Mouse (Mus musculus) kidney, adult 18-20 months (tissue): ENCODE data around the gene Elovl3.
A peak's percentile ranks its signal among the peaks of the same experiment; 100 is the strongest.
"Not testable (repeated sequence)": the region's sequence is repeated elsewhere in the genome, so short reads cannot be mapped to it uniquely, and the experiment has no call there.

Experiments
- DNase-seq: peaks from one replicate; pipeline ENCODE4 v3.0.0; 2021

Gene Elovl3

GRCm38 (mm10) chr19:46135789-46136638 lies 4.3 kb downstream of the Elovl3 start:
- DNase-seq: peak; percentile 81

- DNase-seq: peak; percentile 75
These were observed 5.2 kb downstream of the Elovl3 start for GRCm38 (mm10) chr19:46136639-46137580.

DNA sequence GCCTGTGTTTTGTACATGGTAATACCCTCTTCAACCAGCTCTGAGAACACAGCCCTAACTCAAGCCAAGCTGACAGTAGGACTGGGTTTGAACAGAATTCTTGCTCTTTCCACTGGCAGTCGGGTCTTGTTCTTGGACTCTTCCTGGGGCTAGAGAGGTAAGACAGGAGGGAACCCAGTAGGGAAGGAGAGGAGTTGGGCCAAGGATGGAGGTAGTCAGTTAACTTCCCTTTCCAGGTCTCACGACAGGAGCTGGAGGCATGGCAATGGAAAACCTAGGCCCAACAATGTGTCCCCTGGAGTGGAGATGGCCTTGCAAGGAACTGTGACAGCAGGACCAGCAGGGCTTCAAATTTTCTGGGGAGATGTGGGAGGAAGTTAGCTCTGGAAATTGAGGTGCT lies 8.6 kb downstream of the Elovl3 start:
- DNase-seq: no peak

DNA sequence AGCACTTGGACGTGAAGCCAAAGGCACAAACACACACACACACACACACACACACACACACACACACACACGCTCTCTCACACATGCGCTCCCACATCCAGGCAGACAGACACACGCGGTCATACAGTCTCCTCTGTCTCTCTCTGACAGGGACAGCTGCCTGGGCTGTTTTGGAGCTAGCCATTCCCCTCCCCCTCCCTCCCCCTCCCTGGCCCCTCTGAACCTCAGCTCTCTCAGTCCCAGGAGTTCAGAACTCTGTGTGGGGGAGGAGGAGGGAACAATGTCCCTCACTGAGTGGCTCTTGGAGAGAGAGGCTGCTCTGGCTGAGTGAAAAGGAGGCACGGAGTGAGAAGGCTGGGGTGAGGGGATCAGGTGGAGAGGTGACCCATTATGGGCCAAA lies 9.4 kb downstream of the Elovl3 start:
- DNase-seq: no peak

DNA sequence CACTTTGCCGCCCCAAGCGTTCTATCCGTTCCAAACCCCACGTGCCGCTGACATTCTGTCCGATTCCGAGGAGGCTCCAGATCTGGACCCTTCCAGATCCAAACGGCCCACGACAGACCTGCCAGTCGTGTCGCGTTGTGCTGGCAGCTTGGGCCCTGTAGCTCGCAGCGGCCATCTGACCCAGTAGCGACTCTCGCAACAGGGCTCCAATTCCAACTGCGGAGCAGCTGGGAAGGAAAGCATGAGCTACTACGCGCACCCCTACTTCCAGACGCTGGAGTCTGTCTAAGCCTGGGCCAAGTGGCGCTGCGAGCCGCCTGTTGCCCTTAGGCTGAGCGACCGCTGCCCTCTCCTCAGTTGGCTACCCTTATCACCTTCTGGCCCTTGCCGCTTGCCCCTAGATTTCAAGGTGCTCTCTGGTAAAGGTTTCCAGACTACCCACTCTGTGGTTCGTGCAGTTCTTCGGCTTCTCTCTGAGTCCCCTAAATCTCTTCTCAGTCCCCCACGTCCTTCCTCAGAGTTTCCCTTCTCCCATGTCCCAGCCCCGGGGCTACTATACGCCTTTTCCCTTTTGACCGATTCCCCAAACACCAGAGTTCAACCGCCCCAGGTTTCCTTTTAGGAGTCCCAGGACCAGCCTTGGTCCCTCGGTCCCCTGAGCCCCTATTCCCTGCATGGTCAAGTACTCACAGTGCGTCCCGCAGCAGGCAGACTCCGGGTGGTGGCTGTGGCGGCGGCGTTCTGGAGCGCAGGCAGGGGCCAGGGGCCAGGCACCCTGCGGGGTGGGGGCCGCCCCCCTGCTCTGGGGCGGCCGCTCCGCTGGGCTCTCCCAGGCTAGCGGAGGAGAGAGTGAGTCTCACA lies 16.0 kb downstream of the Elovl3 start, which contains the start of gene Pitx3:
Gene Pitx3 (minus strand): TSS at position 816 of the 861 bp plus-strand sequence.
- peak; percentile 25 for DNase-seq

DNA sequence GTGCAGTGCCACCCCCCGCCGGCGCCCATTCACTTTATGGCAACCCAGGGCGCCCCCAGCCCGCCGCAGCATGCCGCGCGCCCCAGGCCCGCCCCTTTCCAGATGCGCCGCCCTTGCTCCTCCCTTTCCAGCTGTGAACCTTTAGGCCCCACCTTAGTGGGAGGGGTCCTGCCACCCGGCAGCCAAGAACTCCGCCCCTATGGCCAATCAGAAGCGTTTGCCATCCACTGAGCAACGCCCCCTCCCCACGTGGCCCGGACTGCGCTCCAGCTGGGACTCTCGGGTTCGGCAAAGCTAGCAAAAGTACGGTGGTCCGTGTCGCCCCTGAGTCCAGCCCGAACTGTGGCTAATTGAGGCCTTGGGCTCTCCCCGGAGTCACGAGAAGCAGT lies 16.7 kb downstream of the Elovl3 start:
- DNase-seq: peak; percentile 82

DNA sequence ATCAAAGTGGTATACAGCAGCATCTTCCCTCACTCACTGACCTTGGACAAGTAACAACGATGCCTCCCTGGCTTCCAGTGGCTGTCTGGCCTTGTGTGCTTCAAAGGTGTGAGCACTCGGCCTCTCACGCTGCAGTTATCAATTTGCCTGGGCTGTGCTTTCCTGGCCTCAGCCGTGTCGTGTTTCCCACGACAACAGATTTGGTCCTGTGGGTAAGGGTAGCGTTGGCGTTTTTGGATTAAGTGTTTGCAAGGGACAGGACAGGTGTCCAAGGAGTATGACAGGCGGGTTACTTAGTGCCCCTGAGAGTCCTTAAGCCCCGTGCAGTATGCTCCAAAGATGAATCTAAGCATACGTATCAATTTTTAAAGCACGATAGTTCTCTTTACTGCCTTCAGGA lies 17.4 kb downstream of the Elovl3 start:
- DNase-seq: no peak

DNA sequence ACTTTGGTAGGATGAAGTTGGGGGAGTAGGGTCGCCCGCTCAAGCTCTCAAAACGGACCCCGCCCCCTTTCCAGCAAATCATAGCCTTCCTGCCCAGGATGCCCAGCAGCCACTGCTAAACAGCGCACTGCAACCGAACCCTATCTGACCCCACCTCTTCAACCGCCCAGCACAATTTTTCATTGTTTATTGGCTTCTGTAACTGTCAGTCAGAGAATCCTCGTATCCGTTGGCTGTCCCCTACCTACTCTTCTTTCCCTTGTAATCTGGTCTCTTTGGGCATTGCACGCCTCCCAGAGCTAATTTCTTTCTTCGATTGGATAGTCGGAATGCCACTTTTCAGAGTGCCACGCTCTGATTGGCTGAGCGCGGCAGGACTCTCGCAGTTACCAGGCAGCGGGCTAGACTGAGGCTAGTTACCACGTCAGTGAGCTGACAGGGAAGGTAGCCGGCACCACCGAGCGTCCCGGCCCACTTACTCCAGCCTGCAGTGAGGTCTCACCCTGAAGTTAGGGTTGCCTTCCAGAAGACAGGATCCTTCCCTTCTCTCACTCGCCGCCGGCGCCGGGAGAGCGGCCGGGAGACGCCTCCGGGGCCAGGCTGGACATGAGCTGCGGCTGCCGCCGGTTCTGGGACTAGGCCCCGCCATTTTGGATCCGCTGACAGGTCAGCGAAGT lies 20.6 kb downstream of the Elovl3 start, which contains the start of gene Gbf1:
Gene Gbf1 (plus strand): TSS at position 383 of the 677 bp plus-strand sequence.
- DNase-seq: peak; percentile 95

DNA sequence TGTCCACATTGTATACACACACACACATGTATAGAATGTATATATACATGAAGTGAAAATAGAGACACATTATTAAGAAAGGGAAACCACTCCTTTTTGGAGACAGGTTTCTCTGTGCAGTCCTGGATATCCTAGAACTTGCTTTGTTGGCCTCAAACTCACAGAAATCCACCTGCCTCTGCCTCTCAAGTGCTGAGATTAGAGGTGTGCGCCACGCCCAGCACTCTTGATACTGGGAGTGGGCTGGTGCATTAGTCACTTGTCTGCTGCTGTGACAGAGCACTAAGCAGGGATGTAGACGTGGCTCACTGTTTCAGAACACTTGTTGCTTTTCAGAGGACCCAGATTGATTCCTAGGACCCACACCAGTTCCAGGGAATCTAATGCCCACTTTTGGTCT lies 34.3 kb downstream of the Elovl3 start:
- DNase-seq: no peak

GRCm38 (mm10) chr19:46167169-46167568 lies 35.5 kb downstream of the Elovl3 start:
- DNase-seq: not testable (repeated sequence)

DNA sequence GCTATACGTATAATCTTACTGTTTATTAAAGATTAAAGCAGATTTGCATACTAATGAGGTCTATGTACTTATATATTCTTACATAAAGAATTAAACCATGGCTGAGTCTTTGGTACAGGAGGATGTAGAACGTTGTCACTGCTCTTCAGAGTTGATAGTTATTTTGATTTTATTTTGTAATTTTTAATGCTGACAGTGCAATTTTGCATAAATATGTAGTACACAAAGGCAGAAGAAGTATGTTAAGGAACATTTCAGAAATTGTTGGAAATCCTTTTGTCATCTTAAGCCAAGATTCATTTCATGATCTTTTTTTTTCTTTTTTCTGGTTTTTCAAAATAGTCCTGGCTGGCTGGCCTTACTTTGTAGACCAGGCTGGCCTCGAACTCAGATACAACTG lies 37.7 kb downstream of the Elovl3 start:
- DNase-seq: no peak

DNA sequence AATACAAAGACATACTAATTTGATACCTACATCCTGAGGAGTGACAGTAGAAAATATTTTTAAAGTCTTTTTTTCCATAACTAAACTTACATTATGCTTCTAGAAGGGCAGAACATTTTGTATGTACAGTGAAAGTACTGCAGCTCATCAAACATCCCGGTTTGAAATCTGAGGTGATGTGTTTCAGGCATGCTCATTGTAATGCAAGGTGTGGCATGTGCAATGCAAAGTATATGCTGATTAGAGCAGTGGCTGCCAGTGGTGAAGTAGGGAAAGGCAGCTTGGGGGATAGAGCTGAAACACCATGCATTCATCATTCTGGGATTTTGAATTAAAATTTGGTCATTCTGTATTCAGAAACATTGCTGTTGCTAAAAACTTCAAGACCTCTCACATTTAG lies 38.2 kb downstream of the Elovl3 start:
- no peak for DNase-seq

DNA sequence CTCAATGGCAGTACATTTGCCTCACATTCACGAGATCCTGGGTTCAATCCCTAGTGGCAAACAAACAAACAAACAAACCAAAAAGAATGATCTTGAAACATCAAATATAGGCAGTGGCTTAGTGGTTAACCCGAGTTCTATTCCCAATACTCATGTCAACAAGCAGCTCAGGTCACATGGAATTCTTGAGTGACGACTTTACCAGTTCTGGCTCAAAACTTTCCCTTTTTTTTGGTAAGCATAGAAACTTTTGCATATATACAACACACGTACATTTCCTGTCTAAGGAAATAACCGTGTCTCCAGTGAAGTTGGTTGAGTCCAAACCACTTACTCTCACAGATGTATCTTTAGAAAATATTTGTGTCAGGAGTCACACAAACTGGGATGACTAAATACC lies 40.8 kb downstream of the Elovl3 start:
- DNase-seq: no peak

- DNase-seq: no peak
These were observed 43.5 kb downstream of the Elovl3 start for GRCm38 (mm10) chr19:46175173-46175572.

DNA sequence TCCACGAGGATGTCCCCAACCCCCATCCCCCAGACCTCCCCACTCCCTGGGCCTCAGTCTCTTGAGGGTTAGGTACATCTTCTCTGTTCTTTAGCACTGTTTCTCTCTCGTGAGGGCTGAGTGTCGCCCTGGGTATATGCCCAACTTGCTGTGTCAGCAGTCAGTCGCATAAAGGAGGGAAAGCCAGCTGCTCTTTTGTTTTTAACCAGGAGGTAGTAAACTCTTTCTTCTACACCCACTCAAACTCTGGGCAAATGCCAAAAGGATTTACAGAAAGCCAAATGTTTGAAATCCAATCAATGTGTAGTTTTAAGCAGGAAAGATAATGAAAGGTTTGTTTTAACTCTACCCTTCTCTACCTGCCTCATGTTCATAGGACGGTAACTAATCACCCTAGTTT lies 45.3 kb downstream of the Elovl3 start:
- DNase-seq: no peak

DNA sequence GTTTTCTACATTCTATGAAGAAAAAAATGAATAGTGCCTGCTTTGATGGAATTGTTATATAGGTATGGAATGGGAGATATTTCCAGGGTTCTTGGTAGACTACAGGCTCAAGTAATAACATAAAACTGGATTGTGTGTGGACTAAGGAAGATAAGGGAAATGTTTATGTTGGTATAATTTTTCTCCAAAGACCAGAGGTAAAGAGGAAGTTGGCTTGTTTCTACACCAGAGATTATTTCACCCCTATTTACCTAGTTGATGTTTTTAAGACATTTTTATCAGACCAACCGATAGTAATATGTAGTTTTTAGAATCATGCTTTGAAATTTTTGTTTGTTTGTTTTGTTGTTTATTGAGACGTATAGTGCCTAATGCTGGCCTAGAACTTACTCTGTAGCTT lies 48.6 kb downstream of the Elovl3 start:
- no peak for DNase-seq

DNA sequence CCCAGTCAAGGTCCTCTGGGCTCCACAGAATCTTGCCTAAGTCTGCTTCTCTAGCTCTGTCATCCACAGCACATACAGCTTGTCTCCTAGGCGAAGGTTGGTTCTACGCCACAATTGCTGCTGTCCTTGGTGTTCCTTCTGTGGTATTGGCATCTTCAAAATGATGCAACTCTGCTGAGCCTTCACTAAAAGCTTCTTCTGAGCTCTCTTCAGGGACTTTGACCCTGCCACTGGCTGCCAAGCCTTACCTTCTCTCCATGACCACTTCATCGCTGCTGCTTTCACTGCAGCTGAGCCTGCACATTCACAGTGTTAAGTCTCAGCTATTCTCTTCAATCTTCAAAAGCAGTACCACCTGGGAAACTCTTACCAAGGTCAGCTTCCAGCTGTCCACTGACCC lies 50.5 kb downstream of the Elovl3 start:
- peak; percentile 37 for DNase-seq
